Mouse (Mus musculus) small intestine, adult 2 months (tissue): ENCODE measurements around the gene Nxph4. TPM values are rescaled to one million over a fixed set of nuclear protein-coding genes. Genes with fewer than 3 reads are reported as not detected.

Experiments used
- H3K27ac ChIP-seq: fragments of 200-500 bp; 2 replicates; pipeline ENCODE4 v1.5.1; 2012; ENCODE audit warnings: low read depth, low read length, control low read depth, inconsistent platforms; ENCODE audit not compliant: insufficient read depth
- H3K27me3 ChIP-seq: fragments of 200-500 bp; 2 replicates; pipeline ENCODE4 v1.6.1; 2012; ENCODE audit warnings: mild to moderate bottlenecking, moderate library complexity, low read length, inconsistent platforms; ENCODE audit not compliant: control insufficient read depth, insufficient read depth
- H3K36me3 ChIP-seq: fragments of 200-500 bp; 2 replicates; pipeline ENCODE4 v1.6.1; 2012; ENCODE audit warnings: mild to moderate bottlenecking, low read length, control low read depth, inconsistent platforms; ENCODE audit not compliant: control insufficient read depth, insufficient read depth
- H3K4me1 ChIP-seq: fragments of 200-500 bp; 2 replicates; pipeline ENCODE4 v1.6.1; 2012; ENCODE audit warnings: low read length, inconsistent platforms, mixed read lengths; ENCODE audit not compliant: control insufficient read depth, insufficient read depth, insufficient read length
- H3K4me3 ChIP-seq: fragments of 200-500 bp; 2 replicates; pipeline ENCODE4 v1.5.1; 2012; ENCODE audit warnings: low read depth, mild to moderate bottlenecking, control low read depth, inconsistent platforms, low read length, moderate library complexity
- CTCF ChIP-seq: fragments of 200-500 bp; IDR thresholded peaks from 2 replicates; pipeline ENCODE4 v1.5.1; 2012; ENCODE audit warnings: low read depth, mild to moderate bottlenecking, control low read depth, inconsistent platforms, low read length, moderate library complexity, mixed read lengths; ENCODE audit not compliant: insufficient replicate concordance, insufficient read length; ENCODE audit errors: extremely low read depth
- POLR2A ChIP-seq: fragments of 200-500 bp; IDR thresholded peaks from 2 replicates; pipeline ENCODE4 v1.6.1; 2012; ENCODE audit warnings: low read depth, mild to moderate bottlenecking, control low read depth, inconsistent platforms, low read length, moderate library complexity
- WGBS: fragments of 180-500 bp; shearing (Covaris S2); methylation state at CpG from one replicate; pipeline ENCODE4 v1.1.7; 2018; 5-methylcytosine and 5-hydroxymethylcytosine counted together
- polyA plus RNA-seq: library from polyadenylated mRNA; depleted of rRNA; stranded (reverse); fragments of >200 nt; gene quantifications from 2 replicates; pipeline ENCODE4 v1.2.3, GENCODE M21; 2012

The Nxph4 gene
- polyA plus RNA-seq, 1 experiment = 0.41 TPM

GRCm38 (mm10) chr10:127572281-127572680 is 37.9 kb upstream of the Nxph4 start:
- TF ChIP-seq CTCF (no peak), POLR2A (no peak)
- Histone ChIP-seq H3K4me3 (no peak overlapping the region), H3K27me3 (no peaks in the 10 kb centered on the region), H3K27ac (no peak overlapping the region), H3K4me1 (no peaks in the 10 kb centered on the region; the same call in 1 of the 2 replicates), H3K36me3 (peaks cover 70% of the 10 kb centered on the region)
- 89% methylated on average over 5 of the region's 5 CpGs for WGBS

GRCm38 (mm10) chr10:127570937-127571641 is 36.7 kb upstream of the Nxph4 start:
- no peak overlapping the region for H3K27ac ChIP-seq
- TF ChIP-seq POLR2A (no peak), CTCF (no peak)
- WGBS = 91% methylated on average over 17 of the region's 17 CpGs

DNA sequence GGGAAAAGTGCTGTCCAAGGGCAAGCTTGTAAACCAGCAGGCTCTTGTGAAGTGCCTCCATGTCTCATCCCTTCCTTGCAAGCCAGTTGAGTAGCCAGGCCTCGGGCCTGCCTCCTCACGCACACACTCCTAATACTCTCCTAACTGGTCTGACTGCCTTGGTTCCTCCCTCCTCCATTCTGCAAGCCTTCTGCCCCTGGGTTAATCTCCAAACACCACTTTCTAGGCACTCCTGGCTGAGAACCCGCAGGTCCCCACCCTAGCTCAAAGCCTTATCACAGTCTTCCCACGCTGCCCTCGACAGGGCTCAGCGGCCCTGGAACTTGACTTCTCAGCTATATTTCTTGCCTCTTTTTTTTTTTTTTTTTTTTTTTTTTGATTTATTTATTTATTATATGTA is 36.0 kb upstream of the Nxph4 start:
- TF ChIP-seq POLR2A = no peak
- no peak for TF ChIP-seq CTCF
- H3K4me3 ChIP-seq = no peak overlapping the region
- H3K36me3 ChIP-seq = peaks cover 74% of the 10 kb centered on the region
- H3K4me1 ChIP-seq = no peaks in the 10 kb centered on the region; the same call in 1 of the 2 replicates
- no peak overlapping the region for H3K27ac ChIP-seq
- H3K27me3 ChIP-seq = no peaks in the 10 kb centered on the region
- WGBS = 48% methylated on average over 6 of the region's 6 CpGs

More at GRCm38 (mm10) chr10:127570937-127571641, 36.7 kb upstream of the Nxph4 start:
- H3K4me3 ChIP-seq = no peak overlapping the region
- H3K36me3 ChIP-seq = peaks cover 77% of the 10 kb centered on the region
- no peaks in the 10 kb centered on the region for H3K27me3 ChIP-seq
- no peaks in the 10 kb centered on the region; the same call in 1 of the 2 replicates for H3K4me1 ChIP-seq

- no peak overlapping the region for H3K27ac ChIP-seq
- 34% methylated on average over 3 of the region's 3 CpGs for WGBS
- TF ChIP-seq CTCF = peak; percentile 86; the same call in 1 of the 2 replicates
- no peak for TF ChIP-seq POLR2A
- no peaks in the 10 kb centered on the region; the same call in 1 of the 2 replicates for H3K4me1 ChIP-seq
- no peaks in the 10 kb centered on the region for H3K27me3 ChIP-seq
- H3K4me3 ChIP-seq = no peak overlapping the region
- H3K36me3 ChIP-seq = peaks cover 67% of the 10 kb centered on the region
Observed at GRCm38 (mm10) chr10:127569450-127569849, 35.1 kb upstream of the Nxph4 start.

DNA sequence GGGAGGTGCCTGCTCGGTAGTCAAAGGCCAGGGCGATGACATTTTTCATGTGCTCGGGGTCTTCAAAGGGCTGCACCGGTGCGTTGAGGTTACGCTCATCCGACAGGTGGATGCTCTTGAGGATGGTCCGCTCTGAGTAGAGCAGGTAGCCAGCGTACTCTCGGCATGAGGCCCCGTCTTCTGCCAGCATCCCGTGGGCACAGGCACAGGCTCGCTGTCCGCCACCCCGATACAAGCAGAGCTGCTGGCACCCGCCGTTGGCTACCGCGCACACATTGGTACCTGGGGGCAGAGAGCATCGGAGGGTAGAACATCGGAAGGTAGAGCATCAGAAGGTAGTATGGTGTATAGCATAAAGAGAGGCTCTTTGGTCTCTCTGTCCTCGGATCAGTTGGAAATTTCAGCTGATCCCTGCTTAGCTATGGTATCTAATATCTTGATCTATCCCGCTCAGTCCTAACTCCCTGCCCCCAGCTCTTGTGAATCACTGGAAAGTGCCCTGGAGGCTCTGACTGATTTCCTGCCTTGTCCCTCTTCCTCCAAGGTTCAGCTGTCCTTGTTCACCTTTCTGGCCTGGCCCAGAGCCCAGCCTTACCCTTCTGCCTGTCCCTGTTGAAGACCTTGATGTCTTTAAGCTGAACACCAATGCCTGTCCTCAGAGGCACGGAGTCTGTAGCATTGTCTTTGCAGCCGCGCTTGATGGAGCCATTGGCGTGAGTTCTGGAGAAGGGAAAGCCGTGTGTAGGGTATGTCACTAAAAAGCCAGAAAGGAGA is 32.4 kb upstream of the Nxph4 start:
- peaks cover 65% of the 10 kb centered on the region for H3K36me3 ChIP-seq
- H3K27me3 ChIP-seq = no peaks in the 10 kb centered on the region
- no peak overlapping the region for H3K4me3 ChIP-seq
- no peaks in the 10 kb centered on the region; the same call in 1 of the 2 replicates for H3K4me1 ChIP-seq
- H3K27ac ChIP-seq = no peak overlapping the region
- 93% methylated on average over 28 of the region's 28 CpGs for WGBS
- TF ChIP-seq POLR2A (no peak), CTCF (no peak)

DNA sequence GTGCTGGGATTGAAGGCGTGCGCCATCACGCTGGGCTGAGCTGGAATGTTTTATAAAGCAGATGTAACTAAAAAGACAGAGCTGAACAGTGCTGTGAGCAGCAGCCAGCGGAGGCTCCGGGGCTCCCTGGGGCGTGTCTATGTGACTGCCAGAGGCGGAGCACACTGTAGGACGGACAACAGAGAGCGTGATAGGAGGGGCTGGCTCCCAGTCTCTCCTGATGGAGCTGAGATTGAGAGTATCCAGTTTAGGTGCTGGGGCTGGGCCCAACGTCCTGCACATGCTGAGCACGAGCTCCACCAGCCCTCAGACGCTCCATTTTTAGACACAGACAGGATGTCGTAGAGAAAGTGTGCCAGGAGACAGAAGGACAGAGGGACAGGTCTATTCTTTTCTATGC is 29.9 kb upstream of the Nxph4 start:
- WGBS = 61% methylated on average over 13 of the region's 13 CpGs
- no peak overlapping the region for H3K4me3 ChIP-seq
- no peaks in the 10 kb centered on the region for H3K4me1 ChIP-seq
- TF ChIP-seq POLR2A (no peak), CTCF (no peak)
- no peak overlapping the region for H3K27ac ChIP-seq
- no peaks in the 10 kb centered on the region for H3K27me3 ChIP-seq
- H3K36me3 ChIP-seq = peaks cover 72% of the 10 kb centered on the region

GRCm38 (mm10) chr10:127563840-127564239 is 29.5 kb upstream of the Nxph4 start:
- WGBS = 82% methylated on average over 8 of the region's 8 CpGs
- no peak overlapping the region for H3K27ac ChIP-seq
- H3K4me1 ChIP-seq = no peaks in the 10 kb centered on the region
- no peak overlapping the region for H3K4me3 ChIP-seq
- TF ChIP-seq POLR2A (no peak), CTCF (no peak)
- H3K27me3 ChIP-seq = no peaks in the 10 kb centered on the region
- H3K36me3 ChIP-seq = peaks cover 73% of the 10 kb centered on the region
